Mouse (Mus musculus): Measurements from ENCODE around the gene Ccdc51. TPM values are rescaled to one million over a fixed set of nuclear protein-coding genes. Genes with fewer than 3 reads are reported as not detected.
A peak's percentile ranks its signal among the peaks of the same experiment; 100 is the strongest.

The Ccdc51 gene
- polyA plus RNA-seq, 1 experiment from 2014 or later, result 12.8 TPM

DNA sequence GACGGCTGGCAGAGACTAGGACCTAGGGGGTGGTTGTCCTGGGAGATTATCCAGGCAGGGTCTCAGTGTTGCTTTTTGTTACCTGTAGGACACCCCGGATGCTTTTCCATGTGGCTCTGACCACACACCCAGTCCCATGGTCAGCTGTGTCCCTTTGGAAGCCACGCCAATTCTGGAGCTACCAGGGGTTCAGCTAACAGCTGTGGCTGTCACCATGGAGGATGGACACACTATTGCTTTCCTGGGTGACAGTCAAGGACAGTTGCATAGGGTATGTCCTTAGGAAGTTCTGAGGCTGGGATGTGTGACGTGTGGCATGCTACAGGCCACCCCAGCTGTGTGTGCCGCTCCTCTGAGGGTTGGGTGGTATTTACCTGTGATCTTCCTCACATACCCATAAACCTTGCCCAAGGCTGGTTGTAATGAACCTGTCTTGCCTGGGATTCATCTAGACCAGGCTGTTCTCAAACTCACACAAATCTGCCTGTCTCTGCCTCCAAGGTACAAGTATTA lies 19.7 kb downstream of the Ccdc51 start:
- Histone ChIP-seq H3K27me3 (no peaks in the 10 kb centered on the region), H3K36me3 (peaks cover 84% of the 10 kb centered on the region), H3K9me3 (no peaks in the 10 kb centered on the region), H3K9ac (replicated peaks) (no peak overlapping the region), H3K27ac (no peak overlapping the region), H3K4me1 (replicated peaks) (peaks cover 45% of the 10 kb centered on the region), H3K4me3 (replicated peaks) (no peak overlapping the region), H3K4me2 (replicated peaks) (no peak overlapping the region)
- ATAC-seq, result no peak
- 90% methylated on average over 5 of the region's 5 CpGs for WGBS

- Histone ChIP-seq H3K9ac (replicated peaks) (peak overlapping the region; percentile 19; the same call in 1 of the 2 replicates), H3K4me1 (replicated peaks) (peaks cover 39% of the 10 kb centered on the region), H3K36me3 (peaks cover 90% of the 10 kb centered on the region), H3K27me3 (no peaks in the 10 kb centered on the region), H3K9me3 (no peaks in the 10 kb centered on the region), H3K4me3 (replicated peaks) (no peak overlapping the region), H3K27ac (no peak overlapping the region), H3K4me2 (replicated peaks) (no peak overlapping the region)
- WGBS, result 92% methylated on average over 3 of the region's 3 CpGs
- no peak for ATAC-seq
Measured at GRCm38 (mm10) chr9:109102541-109102940, 20.2 kb downstream of the Ccdc51 start.

DNA sequence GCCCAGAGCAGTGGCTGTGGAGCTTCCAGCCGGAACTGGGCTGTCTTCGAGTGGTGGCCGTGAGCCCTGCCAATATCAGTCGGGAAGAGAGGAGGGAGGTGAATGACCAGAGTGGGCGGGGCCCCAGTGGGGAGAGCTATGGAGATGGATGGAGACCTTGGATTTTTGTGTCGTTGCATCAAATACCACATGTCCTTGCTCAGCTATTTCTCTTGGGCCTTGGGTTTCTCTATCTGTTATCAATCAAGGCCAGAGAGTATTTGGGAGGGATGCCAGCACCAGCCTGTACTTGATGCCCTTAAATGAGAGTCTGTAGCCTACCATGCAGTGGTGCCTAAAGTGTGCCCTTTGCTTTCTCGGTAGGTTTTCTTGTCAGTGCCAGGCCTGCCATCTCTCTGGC lies 21.0 kb downstream of the Ccdc51 start:
- H3K9me3 ChIP-seq, result no peaks in the 10 kb centered on the region
- no peak overlapping the region for H3K4me3 ChIP-seq (replicated peaks)
- WGBS, result 81% methylated on average over 7 of the region's 7 CpGs
- peaks cover 32% of the 10 kb centered on the region for H3K4me1 ChIP-seq (replicated peaks)
- peaks cover 97% of the 10 kb centered on the region for H3K36me3 ChIP-seq
- H3K9ac ChIP-seq (replicated peaks), result no peak overlapping the region
- ATAC-seq, result no peak
- no peaks in the 10 kb centered on the region for H3K27me3 ChIP-seq
- H3K27ac ChIP-seq, result no peak overlapping the region
- H3K4me2 ChIP-seq (replicated peaks), result no peak overlapping the region

GRCm38 (mm10) chr9:109104083-109104482 lies 21.8 kb downstream of the Ccdc51 start:
- ATAC-seq, result no peak
- Histone ChIP-seq H3K4me3 (replicated peaks) (no peak overlapping the region), H3K9me3 (no peaks in the 10 kb centered on the region), H3K4me2 (replicated peaks) (no peak overlapping the region), H3K27me3 (no peaks in the 10 kb centered on the region), H3K27ac (no peak overlapping the region), H3K36me3 (peaks cover 100% of the 10 kb centered on the region), H3K4me1 (replicated peaks) (peaks cover 24% of the 10 kb centered on the region), H3K9ac (replicated peaks) (peak overlapping the region; percentile 28; the same call in 1 of the 2 replicates)
- 94% methylated on average over 9 of the region's 9 CpGs for whole genome bisulfite sequencing

DNA sequence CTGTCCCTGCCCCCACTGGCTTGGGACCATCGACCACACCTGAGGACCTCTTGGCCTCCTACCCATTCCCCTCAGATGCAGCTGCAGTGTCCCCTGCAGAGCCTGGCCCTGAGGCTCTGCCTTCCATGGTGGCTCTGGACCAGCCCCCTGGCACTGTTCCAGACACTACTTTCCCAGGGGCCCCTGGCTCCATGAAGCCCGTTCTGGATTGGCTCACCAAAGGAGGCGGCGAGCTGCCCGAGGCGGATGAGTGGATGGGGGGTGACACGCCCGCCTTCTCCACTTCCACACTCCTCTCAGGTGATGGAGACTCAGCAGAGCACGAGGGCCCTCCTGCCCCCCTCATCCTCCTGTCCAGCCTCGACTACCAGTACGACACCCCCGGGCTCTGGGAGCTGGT lies 22.7 kb downstream of the Ccdc51 start:
- Histone ChIP-seq H3K36me3 (peaks cover 100% of the 10 kb centered on the region), H3K27ac (no peak overlapping the region), H3K4me3 (replicated peaks) (no peak overlapping the region), H3K4me1 (replicated peaks) (peaks cover 15% of the 10 kb centered on the region), H3K27me3 (no peaks in the 10 kb centered on the region), H3K9ac (replicated peaks) (no peak overlapping the region), H3K4me2 (replicated peaks) (no peak overlapping the region), H3K9me3 (no peaks in the 10 kb centered on the region)
- peak; percentile 32; the same call in 1 of the 2 replicates for ATAC-seq
- WGBS, result 82% methylated on average over 12 of the region's 12 CpGs

GRCm38 (mm10) chr9:109105648-109106047 lies 23.4 kb downstream of the Ccdc51 start:
- Histone ChIP-seq H3K36me3 (peaks cover 100% of the 10 kb centered on the region), H3K9me3 (no peaks in the 10 kb centered on the region), H3K4me2 (replicated peaks) (no peak overlapping the region), H3K4me3 (replicated peaks) (no peak overlapping the region), H3K27ac (no peak overlapping the region), H3K27me3 (no peaks in the 10 kb centered on the region), H3K9ac (replicated peaks) (no peak overlapping the region; the same call in 1 of the 2 replicates), H3K4me1 (replicated peaks) (peaks cover 14% of the 10 kb centered on the region)
- ATAC-seq, result no peak
- 98% methylated on average over 12 of the region's 12 CpGs for WGBS

DNA sequence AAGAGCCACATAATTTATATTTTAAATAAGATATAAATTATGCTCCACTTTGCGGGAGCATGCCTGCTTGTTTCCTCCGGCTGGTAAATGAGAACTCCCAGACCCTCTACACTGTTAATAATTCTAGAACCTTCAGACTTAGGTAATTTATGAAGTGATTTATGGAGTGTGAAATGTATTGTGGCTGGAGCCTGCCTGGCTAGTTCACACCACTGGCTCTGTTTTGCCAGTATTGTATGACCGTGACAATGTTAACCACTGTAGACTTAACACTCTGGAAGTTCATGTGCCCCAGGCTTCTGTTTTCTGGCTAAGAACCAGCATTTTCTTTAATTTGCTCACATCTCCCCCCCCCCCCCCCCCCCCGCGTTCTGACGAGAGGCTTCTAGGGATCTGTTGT lies 25.0 kb downstream of the Ccdc51 start:
- Histone ChIP-seq H3K4me2 (replicated peaks) (no peak overlapping the region), H3K9ac (replicated peaks) (no peak overlapping the region), H3K27ac (no peak overlapping the region), H3K4me3 (replicated peaks) (no peak overlapping the region), H3K4me1 (replicated peaks) (peaks cover 11% of the 10 kb centered on the region), H3K36me3 (peaks cover 100% of the 10 kb centered on the region), H3K9me3 (no peaks in the 10 kb centered on the region), H3K27me3 (no peaks in the 10 kb centered on the region)
- 83% methylated on average over 6 of the region's 6 CpGs for WGBS
- ATAC-seq, result no peak

DNA sequence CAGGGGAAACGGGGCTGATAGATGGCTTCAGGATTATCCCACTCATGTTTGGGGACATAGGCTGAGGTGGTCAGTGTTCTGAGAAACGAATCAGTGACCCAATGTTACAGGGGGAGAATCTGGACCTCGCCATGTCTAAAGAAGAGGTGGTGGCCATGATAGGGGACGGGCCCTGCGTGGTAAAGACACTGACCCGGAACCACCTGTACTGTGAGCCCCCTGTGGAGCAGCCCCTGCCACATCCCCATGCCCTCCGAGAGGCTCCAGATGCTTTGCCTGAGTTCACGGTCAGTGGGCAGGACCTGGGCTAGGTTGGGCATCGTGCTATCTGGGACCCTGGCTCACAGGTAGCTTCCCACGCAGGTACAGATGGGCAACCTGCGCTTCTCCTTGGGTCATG lies 27.9 kb downstream of the Ccdc51 start:
- ATAC-seq, result no peak
- Histone ChIP-seq H3K9me3 (no peaks in the 10 kb centered on the region), H3K4me2 (replicated peaks) (no peak overlapping the region), H3K4me1 (replicated peaks) (no peaks in the 10 kb centered on the region), H3K36me3 (peaks cover 100% of the 10 kb centered on the region), H3K27me3 (no peaks in the 10 kb centered on the region), H3K4me3 (replicated peaks) (no peak overlapping the region), H3K27ac (no peak overlapping the region), H3K9ac (replicated peaks) (no peak overlapping the region)
- 95% methylated on average over 11 of the region's 11 CpGs for WGBS

GRCm38 (mm10) chr9:109111101-109111500 lies 28.8 kb downstream of the Ccdc51 start:
- H3K27me3 ChIP-seq, result no peaks in the 10 kb centered on the region
- no peaks in the 10 kb centered on the region for H3K4me1 ChIP-seq (replicated peaks)
- no peak overlapping the region for H3K4me2 ChIP-seq (replicated peaks)
- H3K36me3 ChIP-seq, result peaks cover 100% of the 10 kb centered on the region
- no peak overlapping the region for H3K27ac ChIP-seq
- no peak overlapping the region for H3K4me3 ChIP-seq (replicated peaks)
- 90% methylated on average over 4 of the region's 4 CpGs for WGBS
- no peak for ATAC-seq
- H3K9me3 ChIP-seq, result no peaks in the 10 kb centered on the region
- no peak overlapping the region for H3K9ac ChIP-seq (replicated peaks)

DNA sequence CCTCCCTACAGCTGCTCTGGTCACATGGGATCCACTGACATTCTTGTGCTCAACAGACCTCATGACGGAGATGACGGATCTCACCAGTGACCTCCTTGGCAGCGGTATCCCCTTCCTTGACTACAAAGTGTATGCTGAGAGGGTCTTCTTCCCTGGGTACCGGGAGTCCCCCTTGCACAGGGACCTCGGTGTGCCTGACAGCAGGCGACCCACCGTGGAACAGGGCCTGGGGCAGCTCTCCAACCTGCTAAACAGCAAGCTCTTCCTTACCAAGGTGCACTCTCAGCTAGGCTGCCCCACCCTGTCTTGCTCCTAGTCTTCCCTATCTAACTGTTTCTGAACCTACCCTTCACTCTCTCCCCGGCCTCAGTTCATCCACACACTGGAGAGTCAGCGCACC lies 29.3 kb downstream of the Ccdc51 start:
- no peak for ATAC-seq
- Histone ChIP-seq H3K9ac (replicated peaks) (no peak overlapping the region), H3K4me3 (replicated peaks) (no peak overlapping the region), H3K27ac (no peak overlapping the region), H3K9me3 (no peaks in the 10 kb centered on the region), H3K4me2 (replicated peaks) (no peak overlapping the region), H3K27me3 (no peaks in the 10 kb centered on the region), H3K4me1 (replicated peaks) (no peaks in the 10 kb centered on the region), H3K36me3 (peaks cover 100% of the 10 kb centered on the region)
- 91% methylated on average over 9 of the region's 9 CpGs for WGBS

GRCm38 (mm10) chr9:109113331-109113730 lies 31.0 kb downstream of the Ccdc51 start:
- no peaks in the 10 kb centered on the region for H3K27me3 ChIP-seq
- H3K9me3 ChIP-seq, result no peaks in the 10 kb centered on the region
- no peak overlapping the region for H3K27ac ChIP-seq
- 93% methylated on average over 8 of the region's 8 CpGs for WGBS
- H3K4me3 ChIP-seq (replicated peaks), result no peak overlapping the region
- H3K4me2 ChIP-seq (replicated peaks), result no peak overlapping the region
- H3K4me1 ChIP-seq (replicated peaks), result no peaks in the 10 kb centered on the region
- peaks cover 100% of the 10 kb centered on the region for H3K36me3 ChIP-seq
- H3K9ac ChIP-seq (replicated peaks), result no peak overlapping the region
- no peak for ATAC-seq

- Histone ChIP-seq H3K27ac (no peak overlapping the region), H3K4me1 (replicated peaks) (no peaks in the 10 kb centered on the region), H3K36me3 (peaks cover 100% of the 10 kb centered on the region), H3K9ac (replicated peaks) (no peak overlapping the region), H3K9me3 (no peaks in the 10 kb centered on the region), H3K4me2 (replicated peaks) (no peak overlapping the region), H3K4me3 (replicated peaks) (no peak overlapping the region), H3K27me3 (no peaks in the 10 kb centered on the region)
- WGBS, result 96% methylated on average over 11 of the region's 11 CpGs
- ATAC-seq, result no peak
Measured at GRCm38 (mm10) chr9:109114276-109114675, 32.0 kb downstream of the Ccdc51 start.

- Histone ChIP-seq H3K4me2 (replicated peaks) (no peak overlapping the region), H3K27me3 (no peaks in the 10 kb centered on the region), H3K4me1 (replicated peaks) (no peaks in the 10 kb centered on the region), H3K36me3 (peaks cover 100% of the 10 kb centered on the region), H3K27ac (no peak overlapping the region), H3K9me3 (no peaks in the 10 kb centered on the region), H3K9ac (replicated peaks) (no peak overlapping the region), H3K4me3 (replicated peaks) (no peak overlapping the region)
- no peak for ATAC-seq
- 89% methylated on average over 7 of the region's 7 CpGs for WGBS
Measured at GRCm38 (mm10) chr9:109114871-109115270, 32.6 kb downstream of the Ccdc51 start.
